Mouse (Mus musculus) CH12.LX (cell line): Measurements from ENCODE around the gene Atrip. TPM values are rescaled to one million over a fixed set of nuclear protein-coding genes. Genes with fewer than 3 reads are reported as not detected.

Experiments used
- DNase-seq: peaks from one replicate; pipeline ENCODE4 v3.0.0-alpha.2; 2013; ENCODE audit errors: extremely low read depth
- H3K27ac ChIP-seq: 2 replicates; pipeline ENCODE4 v1.5.1; 2012; ENCODE audit warnings: low read depth, mild to moderate bottlenecking, control low read depth, moderate library complexity; ENCODE audit not compliant: insufficient read depth
- H3K27me3 ChIP-seq: replicated peaks from 2 replicates; pipeline ENCODE3; 2012; ENCODE audit warnings: inconsistent platforms
- H3K36me3 ChIP-seq, 2 experiments: replicated peaks in 1 of 2; 2 replicates each; pipeline versions ENCODE3 to v1.6.1; 2012; ENCODE audit warnings: inconsistent platforms in 1 of 2, low read length in 1 of 2, mild to moderate bottlenecking in 1 of 2, mixed read lengths in 1 of 2, moderate library complexity in 1 of 2; ENCODE audit not compliant: control insufficient read depth in 1 of 2, insufficient read depth in 1 of 2
- H3K4me1 ChIP-seq, 2 experiments: 2 replicates each; pipeline ENCODE4 v1.6.1; 2012; ENCODE audit warnings: inconsistent platforms in 1 of 2, moderate library complexity in 1 of 2; ENCODE audit not compliant: insufficient read depth in 2 of 2, control insufficient read depth in 1 of 2
- H3K4me2 ChIP-seq: 2 replicates; pipeline ENCODE4 v1.6.1; 2012; ENCODE audit warnings: low read depth, mild to moderate bottlenecking, control low read depth; ENCODE audit not compliant: poor library complexity, insufficient read depth, severe bottlenecking
- H3K4me3 ChIP-seq, 3 experiments: fragments of 150-350 bp in 1 of 3; sonication (generic) in 1 of 3; replicated peaks in 1 of 3; 2 replicates each; pipeline versions ENCODE3 to v1.5.1; 2011 to 2012; ENCODE audit warnings: low read depth in 2 of 3, low read length in 2 of 3, mild to moderate bottlenecking in 2 of 3, moderate library complexity in 2 of 3, control low read depth in 1 of 3, improper control_type of control experiment in 1 of 3, inconsistent platforms in 1 of 3, mixed read lengths in 1 of 3; ENCODE audit not compliant: poor library complexity in 1 of 3
- H3K79me2 ChIP-seq: replicated peaks from 2 replicates; pipeline ENCODE4 v1.6.1; 2012; ENCODE audit warnings: mild to moderate bottlenecking, moderate library complexity; ENCODE audit not compliant: control insufficient read depth, poor library complexity, insufficient read depth, severe bottlenecking; ENCODE audit errors: extremely low read depth
- H3K9ac ChIP-seq: 2 replicates; pipeline ENCODE4 v1.6.1; 2012; ENCODE audit warnings: low read depth, mild to moderate bottlenecking, control low read depth, moderate library complexity; ENCODE audit not compliant: insufficient read depth
- H3K9me3 ChIP-seq: replicated peaks from 2 replicates; pipeline ENCODE3; 2012; ENCODE audit warnings: low read length, inconsistent platforms, mixed read lengths
- BHLHE40 ChIP-seq: IDR thresholded peaks from 2 replicates; pipeline ENCODE4 v1.6.1; 2011; ENCODE audit warnings: mild to moderate bottlenecking, low read depth, low read length, improper control_type of control experiment
- CHD2 ChIP-seq: IDR thresholded peaks from 2 replicates; pipeline ENCODE4 v1.6.1; 2011; ENCODE audit warnings: low read length, improper control_type of control experiment
- GABPA ChIP-seq: IDR thresholded peaks from 2 replicates; pipeline ENCODE4 v1.6.1; 2012; ENCODE audit warnings: low read depth, low read length, improper control_type of control experiment, inconsistent platforms; ENCODE audit not compliant: insufficient replicate concordance
- JUN ChIP-seq: IDR thresholded peaks from 2 replicates; pipeline ENCODE4 v1.6.1; 2011; ENCODE audit warnings: low read depth, mild to moderate bottlenecking, low read length, improper control_type of control experiment, moderate library complexity; ENCODE audit not compliant: insufficient read depth
- JUND ChIP-seq: conservative IDR thresholded peaks from 2 replicates; pipeline ENCODE4 v1.6.1; 2011; ENCODE audit warnings: low read depth, low read length, improper control_type of control experiment
- KAT2A ChIP-seq: IDR thresholded peaks from 2 replicates; pipeline ENCODE4 v1.6.1; 2012; ENCODE audit warnings: low read length, improper control_type of control experiment, inconsistent platforms; ENCODE audit not compliant: insufficient replicate concordance
- MAX ChIP-seq: IDR thresholded peaks from 2 replicates; pipeline ENCODE4 v1.6.1; 2011; ENCODE audit warnings: low read length, improper control_type of control experiment
- MXI1 ChIP-seq: IDR thresholded peaks from 2 replicates; pipeline ENCODE4 v1.6.1; 2011; ENCODE audit warnings: mild to moderate bottlenecking, low read depth, low read length, improper control_type of control experiment
- PAX5 ChIP-seq: IDR thresholded peaks from 2 replicates; pipeline ENCODE4 v1.6.1; 2012; ENCODE audit warnings: low read length, inconsistent platforms, mixed read lengths
- POLR2A ChIP-seq: IDR thresholded peaks from 2 replicates; pipeline ENCODE4 v1.6.1; 2011; ENCODE audit warnings: low read depth, mild to moderate bottlenecking, improper control_type of control experiment, low read length
- POLR2AphosphoS2 ChIP-seq: IDR thresholded peaks from 2 replicates; pipeline ENCODE4 v1.6.1; 2011; ENCODE audit warnings: low read depth, low read length, improper control_type of control experiment
- RCOR1 ChIP-seq: conservative IDR thresholded peaks from 2 replicates; pipeline ENCODE4 v1.6.1; 2012; ENCODE audit warnings: low read depth, mild to moderate bottlenecking, inconsistent platforms, low read length, improper control_type of control experiment
- SIN3A ChIP-seq: IDR thresholded peaks from 2 replicates; pipeline ENCODE4 v1.6.1; 2012; ENCODE audit warnings: low read length, improper control_type of control experiment, inconsistent platforms
- TBP ChIP-seq: conservative IDR thresholded peaks from 2 replicates; pipeline ENCODE4 v1.6.1; 2011; ENCODE audit warnings: low read depth, low read length, improper control_type of control experiment
- TCF12 ChIP-seq: IDR thresholded peaks from 2 replicates; pipeline ENCODE4 v1.6.1; 2014; ENCODE audit warnings: low read depth, mild to moderate bottlenecking, inconsistent platforms, low read length, improper control_type of control experiment
- UBTF ChIP-seq: IDR thresholded peaks from 2 replicates; pipeline ENCODE4 v1.6.1; 2012; ENCODE audit warnings: low read depth, mild to moderate bottlenecking, inconsistent platforms, low read length, improper control_type of control experiment, moderate library complexity
- USF1 ChIP-seq: IDR thresholded peaks from 2 replicates; pipeline ENCODE4 v1.6.1; 2014; ENCODE audit warnings: low read depth, mild to moderate bottlenecking, inconsistent platforms, low read length, improper control_type of control experiment
- ZNF384 ChIP-seq: IDR thresholded peaks from 2 replicates; pipeline ENCODE4 v1.6.1; 2012; ENCODE audit warnings: low read depth, low read length, improper control_type of control experiment, inconsistent platforms
- dilution Hi-C: fragments of 300-500 bp; cut with MboI; formaldehyde crosslinking; loops from 2 replicates; pipeline ENCODE4 v1.14.3; 2020; ENCODE audit warnings: low sequenced_read_pairs; ENCODE audit not compliant: extremely low pct_unique_long_range_greater_than_20kb, extremely low pct_ligation_motif_present
- in situ Hi-C: fragments of 300-500 bp; cut with MboI; formaldehyde crosslinking; loops from 3 replicates; pipeline ENCODE4 v1.14.3; 2019; ENCODE audit warnings: low sequenced_read_pairs, low pct_ligation_motif_present, low pct_unique_long_range_greater_than_20kb, mixed read lengths
- polyA plus RNA-seq: library from polyadenylated mRNA; unstranded; fragments of >175 nt; gene quantifications from 2 replicates; pipeline ENCODE4 v1.2.1, GENCODE M21; 2012; ENCODE audit warnings: low read depth; ENCODE audit not compliant: insufficient read length
- total RNA-seq, 2 experiments: library from RNA; depleted of rRNA; stranded (reverse); fragments of 300-350 nt in 1 of 2; fragments of >200 nt in 1 of 2; gene quantifications; 2 replicates each; pipeline ENCODE4 v1.2.3; 2012 to 2014

Atrip gene
- total and polyA plus RNA-seq, 3 experiments: 17.6 to 24.1 (median 18.0) TPM

GRCm38 (mm10) chr9:109114871-109115270 lies 40.9 kb upstream of the Atrip start:
- Histone ChIP-seq H3K27me3 (peaks cover 67% of the 10 kb centered on the region), H3K9me3 (no peaks in the 10 kb centered on the region), H3K9ac (no peak overlapping the region), H3K4me1 (peaks cover 5 to 9% of the 10 kb centered on the region in 2 experiments; a peak in 3 of 4 replicates), H3K27ac (no peak overlapping the region), H3K4me3 (no peak overlapping the region), H3K4me2 (no peak overlapping the region), H3K36me3 (no peaks in the 10 kb centered on the region), H3K79me2 (no peaks in the 10 kb centered on the region)
- TF ChIP-seq JUND: no peak
- TF ChIP-seq JUN: no peak
- TF ChIP-seq UBTF: no peak
- TF ChIP-seq MAX: no peak
- TF ChIP-seq BHLHE40: no peak
- TF ChIP-seq CHD2: no peak
- TF ChIP-seq TCF12: no peak
- in situ Hi-C loops: loop anchor here (5.0 kb wide), 2 partner anchors 33 to 113 kb away; partner anchors contain the start of genes Ccdc51 and Tma7
- dilution Hi-C loops: no loop called here
- DNase-seq: no peak

GRCm38 (mm10) chr9:109114276-109114675 lies 40.4 kb upstream of the Atrip start:
- in situ Hi-C loops: no loop called here
- H3K27me3 ChIP-seq: peaks cover 73% of the 10 kb centered on the region
- no peak overlapping the region for H3K9ac ChIP-seq
- H3K79me2 ChIP-seq: no peaks in the 10 kb centered on the region
- no peak for TF ChIP-seq POLR2AphosphoS2
- no peak for TF ChIP-seq POLR2A
- TF ChIP-seq KAT2A: no peak
- no peak for TF ChIP-seq GABPA
- no peak for TF ChIP-seq USF1
- TF ChIP-seq ZNF384: no peak
- TF ChIP-seq UBTF: no peak
- TF ChIP-seq PAX5: no peak
- no peak for TF ChIP-seq SIN3A
- TF ChIP-seq TBP: no peak
- no peak for TF ChIP-seq RCOR1
- TF ChIP-seq MXI1: no peak
- TF ChIP-seq, all 38 proteins: peak for 0
- H3K27ac ChIP-seq: no peak overlapping the region
- no peaks in the 10 kb centered on the region for H3K9me3 ChIP-seq
- H3K4me2 ChIP-seq: no peak overlapping the region
- no peak overlapping the region for H3K4me3 ChIP-seq
- H3K36me3 ChIP-seq: no peaks in the 10 kb centered on the region
- dilution Hi-C loops: no loop called here
- H3K4me1 ChIP-seq: peaks cover 5 to 9% of the 10 kb centered on the region in 2 experiments; a peak in 3 of 4 replicates
- no peak for DNase-seq
